In genomic region chr4:83742806-83743460, GRCm38 (mm10) we compare ENCODE assay signal across 13 mouse cellular contexts.
DNase-seq lines count a peak whose midpoint lies in the region; ATAC-seq and TF ChIP-seq lines count a peak whose summit lies in the region.
"Had no signal": no experiment of that assay in that cellular context is flagged by ENCODE, and none has a peak within 500 bp of the region (broad histone marks: within the 10 kb centered on the region; RNA-seq: fewer than 3 reads in every experiment).

No protein-coding gene starts in this region.

- no peaks in the 10 kb centered on the region for H3K27me3 ChIP-seq in hindbrain, embryonic 13.5 days
- H3K27me3 ChIP-seq in midbrain, embryonic 15.5 days (replicated peaks): no peaks in the 10 kb centered on the region
- H3K27me3 ChIP-seq: embryonic facial prominence, embryonic 13.5 days; heart, embryonic 12.5 days; intestine, embryonic 15.5 days had no signal

- H3K4me3 ChIP-seq in hindbrain, embryonic 13.5 days: peak overlapping the region; percentile 14; the same call in 1 of the 2 replicates
- H3K4me3 ChIP-seq in midbrain, embryonic 15.5 days: peak overlapping the region; percentile 7
- H3K4me3 ChIP-seq: embryonic facial prominence, embryonic 13.5 days; heart, embryonic 12.5 days; intestine, embryonic 15.5 days had no signal

- no peaks in the 10 kb centered on the region for H3K36me3 ChIP-seq in hindbrain, embryonic 13.5 days
- no peaks in the 10 kb centered on the region for H3K36me3 ChIP-seq in midbrain, embryonic 15.5 days (replicated peaks)
- H3K36me3 ChIP-seq: embryonic facial prominence, embryonic 13.5 days; G1E; heart, embryonic 12.5 days; intestine, embryonic 15.5 days had no signal

- peak overlapping the region; percentile 48 for H3K4me2 ChIP-seq in hindbrain, embryonic 13.5 days
- H3K4me2 ChIP-seq in midbrain, embryonic 15.5 days: peak overlapping the region; percentile 46
- H3K4me2 ChIP-seq: embryonic facial prominence, embryonic 13.5 days; heart, embryonic 12.5 days; intestine, embryonic 15.5 days had no signal

- TF ChIP-seq CTCF in brain, embryonic 14.5 days (IDR thresholded peaks at IDR 0.05; ENCODE audit: borderline replicate concordance, extremely low read depth, insufficient read depth, insufficient read length): no peak

- H3K4me1 ChIP-seq in hindbrain, embryonic 13.5 days (replicated peaks): peaks cover 6% of the 10 kb centered on the region
- H3K4me1 ChIP-seq in midbrain, embryonic 15.5 days: peaks cover 6% of the 10 kb centered on the region
- H3K4me1 ChIP-seq: embryonic facial prominence, embryonic 13.5 days; heart, embryonic 12.5 days; intestine, embryonic 15.5 days had no signal

- 25% methylated on average over 12 of the region's 12 CpGs for WGBS in hindbrain, embryonic 13.5 days
- WGBS in midbrain, embryonic 15.5 days: 15% methylated on average over 12 of the region's 12 CpGs

- H3K9ac ChIP-seq in hindbrain, embryonic 13.5 days: peak overlapping the region; percentile 40; the same call in 1 of the 2 replicates
- H3K9ac ChIP-seq in midbrain, embryonic 15.5 days: 0 out of 2 replicates have a peak overlapping the region, but pooled peaks have one; percentile 12
- H3K9ac ChIP-seq: embryonic facial prominence, embryonic 13.5 days; heart, embryonic 12.5 days; intestine, embryonic 15.5 days had no signal

- H3K27ac ChIP-seq in hindbrain, embryonic 13.5 days: peak overlapping the region; percentile 58; the same call in 1 of the 2 replicates
- peak overlapping the region; percentile 58 for H3K27ac ChIP-seq in midbrain, embryonic 15.5 days
- H3K27ac ChIP-seq: embryonic facial prominence, embryonic 13.5 days; intestine, embryonic 15.5 days had no signal

- TF ChIP-seq POLR2A in brain, embryonic 14.5 days (IDR thresholded peaks at IDR 0.05; ENCODE audit: borderline replicate concordance, extremely low read depth, insufficient read depth, insufficient read length, poor library complexity, severe bottlenecking): no peak

- DNase-seq in frontal cortex, postnatal 14 days (ENCODE audit: low spot score in 2 of 2): no peak
- peak; percentile 74 for DNase-seq in brain, embryonic 14.5 days (ENCODE audit: low read depth)
- DNase-seq in urinary bladder, postnatal 36 days (ENCODE audit: low spot score in 2 of 2): no peak
- DNase-seq in thymus, adult 18-20 months: no peak

- H3K9me3 ChIP-seq in hindbrain, embryonic 13.5 days: no peaks in the 10 kb centered on the region
- no peaks in the 10 kb centered on the region for H3K9me3 ChIP-seq in midbrain, embryonic 15.5 days
- H3K9me3 ChIP-seq: embryonic facial prominence, embryonic 13.5 days; G1E; heart, embryonic 12.5 days; intestine, embryonic 15.5 days had no signal

- ATAC-seq in frontal cortex, adult (ENCODE audit: low TSS enrichment): peak; percentile 55; the same call in 1 of the 2 replicates
- ATAC-seq in hindbrain, embryonic 13.5 days (ENCODE audit: low FRiP score): peak; percentile 65; the same call in 1 of the 2 replicates
- ATAC-seq in midbrain, embryonic 15.5 days (replicated peaks): peak; percentile 75
- ATAC-seq in cerebellum, adult (ENCODE audit: insufficient number of reproducible peaks, low FRiP score, low TSS enrichment): no peak
- ATAC-seq: activated CD4-positive, CD25-positive, alpha-beta regulatory T cell, adult 4 months; intestine, embryonic 15.5 days had no signal
